Mouse (Mus musculus): ENCODE data around the gene Sema6b. TPM values are rescaled to one million over a fixed set of nuclear protein-coding genes. Genes with fewer than 3 reads are reported as not detected.
"Not testable (repeated sequence)": the region's sequence is repeated elsewhere in the genome, so short reads cannot be mapped to it uniquely, and the experiment has no call there.

Gene Sema6b
- total RNA-seq, 2 experiments from 2014 or later = 140 to 142 TPM

DNA sequence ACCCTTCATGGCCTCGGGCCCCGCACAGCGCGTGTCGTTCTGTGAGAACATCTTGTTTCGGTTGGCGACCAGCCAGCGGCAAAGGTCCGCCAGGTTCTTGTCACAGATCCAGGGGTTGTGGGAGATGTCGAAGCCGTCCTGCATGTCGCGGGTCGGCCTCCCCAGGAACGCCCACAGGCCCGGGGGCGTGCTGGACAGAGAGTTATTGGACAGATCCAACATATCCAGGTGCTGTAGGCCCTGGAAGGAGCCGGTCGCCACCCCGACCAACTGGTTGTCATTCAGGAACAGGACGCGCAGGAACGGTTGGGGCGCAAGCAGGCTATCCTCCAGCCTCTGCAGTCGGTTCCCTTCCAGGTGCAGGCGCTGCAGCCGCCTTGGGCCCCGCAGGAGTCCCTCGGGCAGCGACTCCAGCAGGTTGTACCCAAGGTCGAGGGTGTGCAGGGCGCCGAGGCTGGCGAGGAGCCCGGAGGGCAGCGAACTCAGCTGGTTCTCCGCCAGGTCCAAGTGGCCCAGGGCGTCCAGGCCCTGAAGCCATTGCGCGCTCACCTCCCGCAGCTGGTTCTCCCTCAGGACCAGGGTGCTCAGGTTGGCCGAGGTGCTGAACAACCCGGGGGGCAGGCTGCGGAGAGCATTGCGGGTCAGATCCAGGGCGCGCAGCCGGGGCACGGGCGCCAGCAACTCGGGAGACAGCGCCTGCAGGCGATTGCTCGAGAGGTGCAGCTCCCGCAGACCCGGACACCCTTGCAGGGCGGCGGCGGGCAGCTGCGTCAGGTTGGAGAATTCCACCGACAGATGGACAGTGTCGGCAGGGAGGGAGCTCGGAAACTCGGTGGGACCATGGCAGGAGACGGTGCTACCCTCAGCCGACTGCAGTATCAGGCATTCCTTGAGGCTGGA lies 19.9 kb downstream of the Sema6b start:
- no peak for DNase-seq (ENCODE audit: low spot score in 2 of 2)

DNA sequence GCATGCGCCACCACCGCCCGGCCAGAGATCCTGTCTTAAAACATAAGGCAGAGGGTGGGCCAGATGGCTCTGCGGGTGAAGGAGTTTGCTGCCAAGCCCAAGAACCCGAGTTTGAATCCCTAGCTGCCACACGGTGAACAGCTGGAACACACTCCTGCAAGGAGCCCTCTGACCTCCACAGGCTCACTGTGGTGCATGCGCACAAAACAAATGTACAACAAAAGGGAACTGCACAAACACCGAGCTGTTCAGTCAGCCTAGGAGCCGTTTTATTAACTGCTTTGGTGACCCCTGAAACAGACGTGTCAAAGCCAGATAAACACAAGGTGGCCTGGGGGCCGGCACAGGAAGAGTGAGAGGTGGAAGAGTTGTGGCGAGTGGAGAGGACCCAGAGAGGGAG lies 20.7 kb downstream of the Sema6b start:
- DNase-seq (ENCODE audit: low spot score in 2 of 2) = no peak

DNA sequence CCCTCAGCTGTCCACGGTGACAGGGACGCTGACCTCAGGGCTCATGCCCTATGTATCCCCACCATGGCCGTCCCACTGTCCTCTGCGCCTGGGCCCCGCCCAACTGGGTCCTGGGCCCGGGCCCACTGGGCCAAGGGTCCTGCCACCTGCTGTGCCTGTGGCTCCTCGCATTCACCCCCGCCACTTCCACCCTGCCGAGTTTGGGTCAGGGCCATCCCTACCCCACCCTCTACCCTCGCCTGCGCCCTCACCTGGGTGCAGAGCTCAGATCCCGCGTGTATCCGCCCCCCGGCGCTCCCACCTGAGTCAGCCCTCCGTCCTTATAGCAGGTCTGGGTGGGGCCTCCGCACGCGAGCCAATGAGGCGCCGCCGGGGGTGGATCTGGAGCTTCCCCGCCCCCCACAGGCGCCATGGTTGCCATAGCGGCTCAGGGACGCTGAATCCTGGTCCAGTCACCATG lies 22.9 kb downstream of the Sema6b start, which contains the start of gene Plin5:
Plin5 (minus strand) TSS at position 346 of the 460 bp plus-strand sequence.
- peak in 1 of 2 experiments; percentile 42 for DNase-seq (ENCODE audit: low spot score in 2 of 2)

DNA sequence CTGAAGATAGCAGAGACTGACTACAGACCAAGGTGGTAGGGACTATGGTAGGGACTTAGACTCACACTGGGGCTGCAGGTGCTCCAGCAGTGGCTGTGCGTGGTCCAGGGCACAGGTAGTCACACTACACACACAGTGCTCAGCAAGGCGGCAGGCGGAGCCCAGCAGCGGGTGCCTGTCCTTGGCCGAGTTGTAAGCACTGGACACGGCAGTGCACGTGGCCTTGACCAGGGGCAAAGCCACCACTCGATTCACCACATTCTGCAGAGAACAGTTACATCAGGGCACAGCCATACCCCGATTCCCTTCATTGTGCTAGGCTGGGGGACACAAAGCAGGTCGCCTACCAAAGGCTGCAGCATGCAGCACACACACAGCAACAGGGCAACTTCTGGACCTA lies 23.9 kb downstream of the Sema6b start:
- no peak for DNase-seq (ENCODE audit: low spot score in 2 of 2)

DNA sequence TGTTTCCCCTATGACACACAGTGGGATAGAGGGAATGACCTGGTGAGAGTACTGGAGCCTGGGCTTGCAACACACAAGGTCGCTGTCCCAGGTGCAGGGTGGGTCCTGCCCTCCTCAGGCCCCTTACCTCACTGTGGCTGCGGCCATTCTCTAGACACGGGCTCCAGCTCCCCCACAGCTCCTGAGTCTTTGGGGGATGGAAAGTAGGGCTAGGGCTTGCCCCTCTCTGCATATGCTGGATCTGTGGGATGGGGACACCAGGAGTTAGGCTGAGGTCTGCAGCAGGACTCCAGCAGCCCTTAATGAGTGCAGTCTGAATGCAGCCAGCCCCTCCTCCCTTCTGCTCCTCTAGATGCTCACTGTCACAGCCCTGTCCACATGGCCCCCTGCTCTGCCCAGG lies 27.4 kb downstream of the Sema6b start:
- no peak for DNase-seq (ENCODE audit: low spot score in 2 of 2)

DNA sequence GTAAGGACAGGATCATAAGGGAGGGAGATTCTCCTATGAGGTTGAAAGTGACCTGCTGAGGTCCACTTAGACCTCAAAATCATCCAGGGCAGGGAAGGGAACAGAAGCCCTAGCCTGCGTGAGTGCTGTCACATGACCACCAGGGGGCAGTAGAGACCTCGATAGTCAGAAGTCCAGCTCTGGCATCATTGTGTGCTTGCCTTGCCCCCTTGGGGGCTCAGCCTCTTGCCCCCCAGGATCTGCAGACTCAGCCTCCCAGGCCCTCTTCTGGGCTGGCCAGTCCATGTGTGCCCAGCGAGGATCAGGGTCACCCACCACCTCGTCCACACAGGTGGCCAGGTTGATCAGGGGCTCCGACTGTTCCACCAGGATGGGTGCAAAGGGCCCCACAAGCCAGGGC lies 28.3 kb downstream of the Sema6b start:
- peak in 1 of 2 experiments; percentile 74 for DNase-seq (ENCODE audit: low spot score in 2 of 2)

DNA sequence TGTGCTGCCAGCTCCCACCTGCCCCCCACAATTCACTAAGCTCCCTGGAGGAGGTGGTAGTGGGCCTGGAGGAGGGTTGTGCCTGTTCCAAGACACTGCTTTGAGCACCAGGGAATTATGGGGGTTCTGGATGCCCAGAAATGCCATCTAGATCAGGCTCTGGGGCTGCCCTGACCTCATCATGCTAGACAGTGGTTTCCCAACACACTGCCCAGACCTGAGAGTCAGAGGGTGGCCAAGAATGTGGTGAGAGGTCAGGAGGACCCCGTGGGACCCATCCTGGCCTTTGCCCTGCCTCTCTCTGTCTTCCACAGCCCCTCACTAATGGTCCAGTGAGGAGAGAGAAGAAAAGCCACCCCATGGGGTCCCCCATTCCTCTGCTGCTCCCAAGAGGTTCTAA lies 29.1 kb downstream of the Sema6b start:
- DNase-seq (ENCODE audit: low spot score in 2 of 2) = no peak

DNA sequence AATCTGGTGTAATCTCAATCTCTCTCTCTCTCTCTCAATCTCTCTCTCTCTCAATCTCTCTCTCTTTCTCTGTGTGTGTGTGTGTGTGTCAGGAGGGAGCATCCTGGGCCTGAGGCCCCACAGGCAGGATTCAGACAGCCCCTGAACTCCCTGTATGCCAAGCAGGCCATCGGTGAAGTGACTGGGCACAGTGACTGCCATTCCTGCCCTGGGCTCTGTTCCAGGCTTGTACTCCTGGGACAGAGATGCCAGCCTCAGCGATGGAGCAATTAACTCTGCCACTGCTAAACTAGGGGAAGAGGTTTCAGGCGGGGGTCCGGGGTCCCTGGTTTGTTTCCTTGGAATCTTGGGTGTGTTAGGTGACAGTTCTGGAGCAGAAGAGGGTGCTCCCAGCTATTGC lies 29.6 kb downstream of the Sema6b start:
- DNase-seq (ENCODE audit: low spot score in 2 of 2) = peak in 1 of 2 experiments; percentile 60

DNA sequence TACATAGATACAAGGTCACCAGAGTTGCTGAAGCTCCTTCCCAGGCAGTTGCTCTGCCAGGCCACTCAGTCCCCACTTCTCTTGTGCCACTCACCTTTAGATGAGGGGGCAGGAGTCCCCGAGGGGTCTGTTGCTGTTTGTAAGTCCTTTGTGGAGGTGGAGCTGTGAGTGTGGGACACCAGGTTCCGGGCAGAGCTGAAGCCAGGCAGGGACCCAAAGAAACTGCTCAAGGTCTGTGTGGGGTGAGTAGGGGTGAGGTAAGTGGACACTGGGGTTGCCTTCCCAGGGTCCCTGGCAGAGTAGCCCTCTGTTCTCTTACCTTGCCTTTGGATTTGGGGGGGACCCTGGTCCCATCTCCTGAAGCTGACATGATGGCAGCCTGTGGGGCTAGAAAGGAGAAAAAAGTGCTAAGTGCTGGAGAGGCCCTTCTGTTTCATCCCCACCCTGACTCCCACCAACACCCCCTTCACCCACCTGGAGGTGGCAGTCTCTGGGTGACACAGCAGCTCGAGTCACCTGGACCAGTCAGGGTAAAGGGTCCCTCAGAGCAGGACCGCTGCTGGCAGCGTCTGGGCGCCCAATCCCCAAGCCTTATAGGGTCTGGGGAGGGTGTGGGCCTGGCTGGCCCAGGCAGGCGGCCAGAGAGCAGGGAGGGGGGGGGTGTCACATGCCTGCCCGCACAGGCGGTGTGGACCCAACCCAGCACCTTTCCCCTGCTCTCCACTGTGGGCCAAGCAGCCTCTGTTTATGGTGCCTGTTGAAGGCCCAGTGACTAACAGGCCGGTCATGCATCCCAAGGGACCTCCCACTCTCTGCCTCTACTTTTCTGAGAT lies 30.7 kb downstream of the Sema6b start, which contains the start of gene Plin4:
Plin4 (minus strand) TSS at position 585 of the 833 bp plus-strand sequence.
- no peak for DNase-seq (ENCODE audit: low spot score in 2 of 2)

DNA sequence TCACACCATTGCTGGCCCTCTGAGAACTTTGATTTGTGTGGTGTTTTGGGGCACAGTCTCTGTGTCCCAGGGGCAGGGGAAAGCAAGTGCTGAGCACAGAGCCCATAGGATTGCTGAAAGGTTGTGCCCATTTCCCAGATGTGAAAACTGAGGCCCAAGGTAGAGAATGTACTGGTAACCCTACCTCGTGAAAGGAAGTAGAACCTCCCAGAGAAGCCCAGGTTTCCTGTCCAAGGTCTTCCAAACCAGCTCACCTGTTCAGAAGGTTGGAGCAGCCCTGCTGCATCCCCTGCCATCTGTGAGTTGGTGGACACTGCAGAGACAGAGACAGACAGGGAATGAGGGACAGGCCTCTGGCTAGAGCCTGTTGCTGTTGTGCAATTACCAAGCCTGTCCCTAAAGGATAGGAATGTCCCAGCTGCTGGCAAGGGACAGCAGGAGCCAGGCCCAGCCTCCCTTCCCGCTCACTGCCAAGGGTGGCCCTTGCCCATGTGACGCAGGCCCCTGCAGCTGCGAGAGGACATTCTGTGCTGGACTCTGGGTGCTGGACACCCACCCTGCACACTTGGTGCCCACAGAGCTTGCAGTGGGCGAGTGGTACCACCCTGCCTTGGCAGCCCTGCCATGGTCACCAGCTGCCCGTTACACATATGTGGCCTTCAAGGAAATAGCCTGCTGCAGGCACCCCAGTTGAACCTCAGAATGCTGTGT lies 31.7 kb downstream of the Sema6b start:
- DNase-seq (ENCODE audit: low spot score in 2 of 2) = peak in 1 of 2 experiments; percentile 79

DNA sequence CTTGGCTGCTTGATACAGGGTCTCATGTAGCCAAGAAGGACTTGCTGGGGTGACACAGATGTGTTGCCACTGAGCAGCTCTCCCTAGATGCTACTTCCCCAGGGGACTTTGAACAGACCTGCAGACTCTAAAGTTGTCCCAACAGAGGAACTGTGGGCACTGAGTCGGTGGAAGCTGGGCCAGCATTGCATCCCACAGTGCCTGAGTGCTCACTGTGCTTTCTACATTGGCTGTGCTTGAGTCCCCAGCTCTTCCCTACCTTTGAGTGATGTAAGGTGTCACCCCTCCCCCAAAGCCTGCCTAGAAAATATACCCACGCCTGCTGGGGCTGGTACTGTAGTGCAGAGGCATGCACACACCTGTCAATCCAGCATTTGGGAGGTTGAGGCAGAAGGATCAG lies 32.4 kb downstream of the Sema6b start:
- DNase-seq (ENCODE audit: low spot score in 2 of 2) = no peak

DNA sequence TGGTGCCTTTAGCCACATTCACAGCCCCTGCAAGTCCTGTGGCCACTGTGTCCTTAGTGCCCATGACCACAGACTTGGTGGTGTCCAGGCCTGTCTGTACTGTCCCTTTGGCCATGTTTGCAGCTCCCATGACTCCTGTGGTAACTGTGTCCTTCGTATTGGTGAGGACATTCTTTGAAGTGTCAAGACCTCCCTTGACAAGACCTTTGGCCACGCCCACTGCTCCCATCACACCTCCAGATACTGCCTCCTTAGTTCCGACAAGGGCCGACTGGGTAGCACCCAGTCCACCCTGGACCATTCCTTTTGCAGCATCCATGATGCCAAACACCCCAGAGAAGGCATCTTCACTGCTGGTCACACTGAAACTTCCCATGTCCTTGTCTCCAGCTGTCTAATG lies 33.2 kb downstream of the Sema6b start:
- DNase-seq (ENCODE audit: low spot score in 2 of 2) = no peak

DNA sequence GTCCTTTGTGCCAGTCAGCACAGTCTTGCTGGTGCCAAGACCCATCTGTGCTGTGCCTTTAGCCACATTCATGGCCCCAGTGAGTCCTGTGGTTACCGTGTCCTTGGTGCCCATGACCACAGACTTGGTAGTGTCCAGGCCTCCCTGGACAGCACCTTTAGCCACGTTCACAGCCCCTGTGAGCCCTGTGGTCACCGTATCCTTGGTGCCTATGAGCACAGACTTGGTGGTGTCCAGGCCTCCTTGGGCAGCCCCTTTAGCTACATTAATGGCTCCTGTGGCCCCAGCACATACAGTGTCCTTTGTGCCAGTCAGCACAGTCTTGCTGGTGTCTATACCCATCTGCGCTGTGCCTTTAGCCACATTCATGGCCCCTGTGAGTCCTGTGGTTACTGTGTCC lies 33.7 kb downstream of the Sema6b start:
- not testable (repeated sequence) for DNase-seq (ENCODE audit: low spot score in 2 of 2)

DNA sequence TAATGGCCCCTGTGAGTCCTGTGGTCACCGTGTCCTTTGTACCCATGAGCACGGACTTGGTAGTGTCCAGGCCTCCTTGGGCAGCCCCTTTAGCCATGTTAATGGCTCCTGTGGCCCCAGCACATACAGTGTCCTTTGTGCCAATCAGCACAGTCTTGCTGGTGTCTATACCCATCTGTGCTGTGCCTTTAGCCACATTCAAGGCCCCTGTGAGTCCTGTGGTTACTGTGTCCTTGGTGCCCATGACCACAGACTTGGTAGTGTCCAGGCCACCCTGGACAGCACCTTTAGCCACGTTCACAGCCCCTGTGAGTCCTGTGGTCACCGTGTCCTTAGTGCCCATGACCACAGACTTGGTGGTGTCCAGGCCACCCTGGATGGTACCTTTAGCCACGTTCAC lies 35.3 kb downstream of the Sema6b start:
- DNase-seq (ENCODE audit: low spot score in 2 of 2) = not testable (repeated sequence)

DNA sequence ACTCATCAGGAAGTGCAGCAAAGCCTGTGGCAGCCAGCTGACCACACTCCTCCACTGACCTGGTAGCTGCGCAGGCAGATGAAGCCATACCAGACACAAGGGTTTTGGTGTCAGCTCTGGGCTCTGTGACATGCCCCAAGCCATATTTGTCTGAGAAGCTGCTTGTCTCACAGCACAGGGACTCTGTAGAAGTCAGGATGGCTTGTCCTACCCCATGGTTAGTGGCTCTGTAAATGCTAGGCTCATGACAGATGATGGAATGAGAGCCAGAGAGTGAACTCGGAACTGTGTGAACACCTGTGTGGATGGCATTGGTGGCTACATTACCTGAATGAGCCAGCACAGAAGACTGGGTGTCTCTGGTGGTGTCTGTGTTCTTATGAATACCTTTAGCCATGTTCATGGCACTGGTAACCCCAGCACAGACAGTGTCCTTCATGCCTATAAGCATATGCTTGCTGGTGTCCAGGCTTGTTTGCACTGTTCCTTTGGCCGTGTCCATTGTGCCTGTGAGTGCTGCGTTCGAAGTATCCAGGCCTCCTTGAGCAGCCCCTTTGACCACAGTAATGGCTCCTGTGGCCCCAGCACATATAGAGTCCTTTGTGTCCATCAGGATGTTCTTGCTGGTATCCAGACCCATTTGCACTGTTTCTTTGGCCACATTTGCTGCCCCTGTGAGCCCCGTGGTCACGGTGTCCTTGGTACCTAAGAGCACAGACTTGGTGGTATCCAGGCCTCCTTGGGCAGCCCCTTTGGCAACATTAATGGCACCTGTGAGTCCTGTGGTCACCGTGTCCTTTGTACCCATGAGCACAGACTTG lies 36.5 kb downstream of the Sema6b start:
- no peak for DNase-seq (ENCODE audit: low spot score in 2 of 2)

DNA sequence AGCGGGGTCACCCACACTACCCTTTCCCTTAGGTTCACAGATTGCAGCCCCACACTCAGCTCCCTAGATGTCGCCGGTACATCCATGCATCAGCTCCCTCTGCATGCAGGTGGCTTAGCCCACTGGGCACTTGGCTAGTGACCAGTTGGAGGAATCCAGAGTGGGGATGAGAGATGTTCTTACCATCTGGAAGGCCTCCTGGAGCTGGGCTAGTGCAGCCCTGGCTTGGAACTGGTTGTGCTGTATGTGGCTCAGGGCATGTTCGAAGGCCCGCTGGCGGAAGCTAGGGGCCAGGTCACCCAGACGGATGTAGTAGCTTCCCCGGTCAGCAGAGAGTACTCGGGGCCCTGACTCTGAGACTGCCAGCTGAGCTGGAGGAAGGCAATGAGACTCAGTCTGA lies 37.2 kb downstream of the Sema6b start:
- no peak for DNase-seq (ENCODE audit: low spot score in 2 of 2)

DNA sequence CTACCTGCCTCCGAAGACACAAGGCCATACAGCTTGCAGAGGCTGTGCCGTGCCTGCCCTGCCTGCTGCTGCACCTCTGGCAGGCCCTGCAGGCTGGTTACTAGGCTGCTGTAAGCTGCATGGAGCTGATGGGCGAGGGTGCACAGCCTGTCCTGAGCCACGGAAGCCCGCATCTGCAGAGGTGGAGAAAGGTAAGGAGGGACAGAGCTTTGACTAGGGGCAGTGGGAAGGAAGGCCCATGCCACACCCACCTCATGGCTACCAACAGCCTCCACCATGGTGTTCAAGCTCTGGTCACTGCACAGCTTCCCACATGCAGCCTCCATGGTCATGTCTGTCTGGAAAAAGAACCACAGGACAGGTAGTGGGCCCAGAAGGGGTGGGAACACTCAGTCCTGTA lies 38.0 kb downstream of the Sema6b start:
- DNase-seq (ENCODE audit: low spot score in 2 of 2) = no peak

DNA sequence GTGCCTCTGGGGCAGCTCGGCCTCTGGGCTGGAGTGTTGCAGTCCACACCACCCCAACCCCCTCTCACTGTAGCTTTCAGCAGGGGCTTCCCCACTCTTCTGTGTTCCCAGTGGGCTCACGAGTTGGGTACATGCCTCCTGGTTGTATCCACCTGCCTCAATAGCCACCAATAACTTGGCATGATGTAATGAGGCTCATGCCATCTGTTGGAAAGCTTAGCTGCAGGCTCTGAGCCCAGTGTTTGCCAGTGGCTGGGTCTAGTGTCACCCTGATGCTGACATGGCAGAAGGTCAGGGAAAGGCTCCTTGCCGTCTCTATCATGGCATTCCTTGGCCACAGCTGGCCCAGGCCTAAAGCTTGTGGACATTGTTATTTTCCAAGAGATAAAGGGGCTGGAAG lies 39.3 kb downstream of the Sema6b start:
- DNase-seq (ENCODE audit: low spot score in 2 of 2) = no peak

DNA sequence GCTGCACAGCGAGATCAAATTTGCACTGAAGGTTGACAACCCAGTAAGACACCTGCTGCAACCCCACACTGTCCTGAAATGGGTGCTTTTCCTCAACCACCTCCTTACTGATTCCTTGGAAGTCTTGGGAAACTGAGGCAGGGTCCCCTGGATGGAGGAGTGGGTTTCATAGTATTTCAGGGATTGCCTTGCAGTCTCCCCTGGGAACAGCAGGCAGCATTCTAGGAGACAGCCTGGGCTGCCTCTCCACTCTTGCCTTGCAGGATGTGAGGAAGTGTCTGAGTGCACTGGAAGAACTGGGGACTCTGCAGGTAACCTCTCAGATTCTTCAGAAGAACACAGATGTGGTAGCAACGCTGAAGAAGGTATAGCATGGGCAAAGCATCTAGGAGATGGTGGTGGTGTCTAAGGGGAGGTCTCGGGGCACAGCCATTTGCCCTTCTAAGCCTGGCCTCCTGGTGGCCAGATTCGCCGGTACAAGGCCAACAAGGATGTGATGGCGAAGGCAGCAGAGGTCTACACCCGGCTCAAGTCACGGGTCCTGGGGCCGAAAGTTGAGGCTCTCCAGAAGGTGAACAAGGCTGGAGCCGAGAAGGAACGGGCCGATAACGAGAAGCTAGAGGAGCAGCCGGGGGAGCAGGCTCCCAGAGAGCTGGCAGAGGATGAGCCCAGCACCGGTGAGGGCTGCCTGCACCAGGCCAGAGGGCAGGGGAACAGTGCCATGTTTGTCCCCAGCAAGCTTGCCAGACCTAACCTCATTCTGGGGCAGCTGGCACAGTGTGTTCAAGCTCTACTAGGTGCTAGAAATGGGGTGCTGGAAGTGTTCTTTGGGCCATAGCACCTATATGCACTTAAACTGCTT lies 41.2 kb downstream of the Sema6b start:
- no peak for DNase-seq (ENCODE audit: low spot score in 2 of 2)
